Mouse (Mus musculus) lung, postnatal 14 days (tissue): Measurements from ENCODE around the gene Art4.
A peak's percentile ranks its signal among the peaks of the same experiment; 100 is the strongest.

ENCODE experiments used
- DNase-seq: peaks from one replicate; pipeline ENCODE4 v3.0.0; 2021

Art4 gene

DNA sequence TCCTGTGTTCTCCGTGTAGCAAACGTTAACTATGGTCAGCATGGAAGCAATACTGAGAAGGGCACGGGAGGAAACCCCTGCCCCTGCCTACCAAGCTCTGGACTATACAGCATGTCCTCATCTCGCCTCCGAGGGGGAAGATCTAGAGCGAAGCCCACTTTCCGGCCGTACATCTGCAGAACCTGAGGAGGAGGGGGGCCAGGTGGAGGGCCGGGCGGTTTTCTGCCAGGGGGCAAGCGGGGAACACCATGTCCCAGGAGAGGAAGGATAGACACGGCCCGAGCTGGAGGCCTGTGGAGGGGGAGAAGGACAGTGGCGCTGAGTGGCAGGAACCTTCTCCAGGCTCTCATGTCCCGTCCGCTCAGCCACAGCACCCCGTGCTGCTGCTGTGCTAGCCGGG, 36.4 kb downstream of the Art4 start:
- no peak for DNase-seq

DNA sequence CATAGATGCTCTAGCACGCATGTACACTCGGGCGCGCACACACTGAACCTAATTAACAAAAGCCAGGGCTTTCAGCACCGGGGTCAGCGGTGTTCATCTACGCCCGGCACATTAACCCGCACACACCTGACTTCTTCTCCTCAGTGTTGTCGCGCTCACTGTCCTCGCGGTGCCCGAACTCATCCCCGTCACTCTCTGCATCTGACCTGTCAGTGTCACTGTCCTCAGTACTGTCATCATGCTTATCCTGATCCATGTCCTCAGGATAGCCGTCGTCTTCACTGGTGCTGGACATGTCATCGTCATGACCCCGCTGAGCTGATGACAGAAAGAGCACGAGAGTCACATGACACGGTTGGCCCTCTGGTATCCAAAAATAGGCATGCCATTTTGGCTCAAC, 37.2 kb downstream of the Art4 start:
- no peak for DNase-seq

DNA sequence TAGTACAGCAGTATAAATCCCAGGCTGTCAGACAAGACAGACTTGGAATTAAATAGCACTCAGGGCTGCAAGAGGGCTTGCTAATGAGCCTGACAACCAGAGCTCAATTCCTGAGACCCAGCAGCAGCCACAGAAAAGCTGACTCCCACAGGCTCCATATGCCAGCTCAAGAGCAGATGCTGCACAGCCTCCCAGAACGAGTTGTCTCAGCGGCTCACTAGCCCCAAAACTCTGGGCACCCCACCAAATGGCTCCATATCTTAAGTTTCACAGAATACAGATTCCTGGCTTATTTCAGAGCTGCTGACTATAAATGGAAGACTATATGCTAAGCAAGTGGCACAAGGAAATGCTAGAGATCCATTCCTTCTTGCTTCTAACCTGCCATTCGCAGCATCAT, 40.0 kb downstream of the Art4 start:
- DNase-seq = no peak

DNA sequence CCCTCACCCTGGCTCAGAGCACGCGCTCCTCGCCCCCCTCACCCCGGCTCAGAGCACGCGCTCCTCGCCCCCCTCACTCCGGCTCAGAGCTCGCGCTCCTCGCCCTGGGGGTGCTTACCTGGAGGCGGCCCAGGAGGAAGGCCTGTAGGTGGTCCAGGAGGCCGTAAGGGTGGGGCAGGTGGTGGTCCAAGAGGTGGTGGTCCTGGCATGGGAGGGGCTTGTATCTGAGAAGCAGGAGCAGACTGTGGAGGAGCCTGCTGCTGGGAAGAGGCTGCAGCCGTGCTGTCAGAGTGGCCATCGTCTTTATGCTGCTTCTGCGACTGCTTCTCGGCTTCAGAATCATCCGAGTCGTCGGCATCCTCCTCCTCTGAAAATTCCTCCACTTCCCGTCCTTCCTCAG, 40.7 kb downstream of the Art4 start:
- no peak for DNase-seq

DNA sequence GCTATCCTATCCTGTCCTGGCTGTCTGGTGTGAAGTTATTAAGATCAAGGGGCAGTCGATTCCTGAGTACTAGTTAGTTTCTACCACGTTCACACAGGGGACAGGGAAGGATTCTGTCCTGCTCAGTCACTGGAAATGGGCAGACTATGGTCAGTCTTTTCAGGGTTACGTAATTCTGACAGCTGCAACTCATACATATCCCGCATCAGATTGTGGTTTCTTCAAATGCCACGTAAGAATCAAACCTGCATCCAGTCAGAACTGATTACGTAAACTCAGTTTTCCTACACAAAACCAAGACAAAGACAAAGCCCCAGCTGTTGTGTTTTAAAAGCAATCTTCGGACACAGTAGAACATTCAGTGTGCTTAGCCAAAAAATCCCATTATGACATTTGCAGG, 42.2 kb downstream of the Art4 start:
- no peak for DNase-seq

DNA sequence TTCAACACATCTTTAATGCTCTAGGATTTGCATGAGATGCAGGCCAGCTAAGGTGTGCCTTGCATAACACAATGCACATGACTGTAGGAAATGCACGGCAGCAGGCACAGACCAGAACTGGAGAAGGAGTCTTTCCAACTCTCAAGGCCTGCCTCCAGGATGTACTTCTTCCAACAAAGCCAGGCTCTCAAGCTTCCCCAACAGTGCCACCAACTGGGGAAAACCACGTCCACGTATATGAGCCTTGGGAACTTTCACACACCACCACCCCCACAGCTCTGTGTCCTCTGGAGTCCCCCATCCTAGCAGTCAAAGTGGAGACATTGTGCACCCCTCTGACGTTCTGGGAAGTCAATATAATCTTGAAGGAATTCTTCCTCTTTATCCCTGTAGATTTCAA, 44.4 kb downstream of the Art4 start:
- DNase-seq = peak; percentile 36

DNA sequence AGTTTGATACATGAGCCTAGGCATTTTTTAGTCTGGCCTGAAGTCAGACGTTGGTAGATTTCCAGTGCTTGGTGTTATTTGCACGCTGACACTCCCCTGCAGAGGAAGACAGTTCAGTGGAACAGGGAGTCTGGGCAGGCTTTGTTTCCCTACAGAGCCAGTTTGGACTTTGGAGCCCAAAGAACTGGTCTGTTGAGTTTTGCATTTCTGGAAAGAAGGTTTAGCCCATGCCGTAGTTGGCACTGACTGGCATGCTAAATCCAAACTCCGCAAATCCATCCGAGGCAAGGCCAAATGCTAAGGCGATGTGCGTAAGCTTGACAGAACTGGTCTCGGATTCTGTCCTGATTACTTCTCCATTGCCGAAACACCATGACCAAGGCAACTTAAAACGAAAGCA, 46.3 kb downstream of the Art4 start:
- no peak for DNase-seq

DNA sequence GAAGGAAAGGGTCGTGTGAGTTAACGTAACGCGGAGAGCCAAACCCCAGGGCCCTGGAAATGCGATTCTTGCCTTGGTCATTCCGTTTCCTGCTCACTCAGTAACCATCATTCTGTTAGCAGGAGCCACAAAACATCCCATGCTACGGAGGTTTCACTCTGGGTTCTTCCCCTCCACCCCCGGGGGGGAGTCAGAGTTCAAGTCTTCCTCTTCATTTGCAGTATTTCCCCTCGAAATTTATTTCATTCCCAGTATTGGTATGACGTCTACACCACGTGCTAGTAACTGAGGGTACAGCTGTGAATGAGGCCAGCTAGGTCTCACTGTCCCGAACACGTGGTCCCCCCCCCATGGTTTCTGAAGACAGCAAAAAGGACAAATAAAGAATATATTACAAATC, 47.9 kb downstream of the Art4 start:
- no peak for DNase-seq

DNA sequence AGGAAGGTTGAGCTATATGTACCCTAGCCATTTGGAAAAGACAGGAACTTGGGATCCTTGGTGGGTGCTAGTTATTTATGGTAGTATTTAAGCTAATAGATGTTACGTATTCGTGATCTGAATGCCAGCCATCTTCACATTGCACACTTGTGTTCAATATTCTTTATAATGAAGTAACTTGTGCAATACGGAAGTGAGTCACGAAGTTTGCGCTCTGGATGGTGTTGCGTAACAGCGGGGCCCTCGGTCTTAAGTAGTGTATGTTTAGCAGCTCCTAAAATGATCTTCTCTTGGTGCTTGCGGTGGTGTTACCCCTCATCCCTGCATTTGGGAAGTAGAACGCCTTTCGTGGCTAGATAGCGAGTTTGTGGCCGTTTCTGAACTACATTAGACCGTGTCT, 48.5 kb downstream of the Art4 start:
- DNase-seq = peak; percentile 73

DNA sequence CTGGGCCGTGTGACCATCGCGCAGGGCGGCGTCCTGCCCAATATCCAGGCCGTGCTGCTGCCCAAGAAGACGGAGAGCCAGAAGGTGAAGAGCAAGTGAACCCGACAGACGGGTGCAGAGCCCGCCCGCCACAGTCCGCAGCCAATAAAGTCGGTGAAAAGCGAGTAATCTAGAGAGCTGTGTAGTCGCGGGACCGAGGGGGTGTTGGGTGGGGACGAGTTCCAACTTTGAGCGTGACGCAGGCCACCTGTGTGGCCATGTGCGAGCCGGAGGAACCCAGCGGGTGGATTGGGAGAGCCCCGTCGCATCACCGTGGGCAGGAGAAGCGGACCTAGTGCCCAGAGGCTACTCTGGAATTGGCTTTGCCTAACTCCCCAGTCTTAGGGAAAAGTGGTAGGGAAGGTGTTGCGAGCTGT, 48.9 kb downstream of the Art4 start:
- DNase-seq = peak; percentile 34

DNA sequence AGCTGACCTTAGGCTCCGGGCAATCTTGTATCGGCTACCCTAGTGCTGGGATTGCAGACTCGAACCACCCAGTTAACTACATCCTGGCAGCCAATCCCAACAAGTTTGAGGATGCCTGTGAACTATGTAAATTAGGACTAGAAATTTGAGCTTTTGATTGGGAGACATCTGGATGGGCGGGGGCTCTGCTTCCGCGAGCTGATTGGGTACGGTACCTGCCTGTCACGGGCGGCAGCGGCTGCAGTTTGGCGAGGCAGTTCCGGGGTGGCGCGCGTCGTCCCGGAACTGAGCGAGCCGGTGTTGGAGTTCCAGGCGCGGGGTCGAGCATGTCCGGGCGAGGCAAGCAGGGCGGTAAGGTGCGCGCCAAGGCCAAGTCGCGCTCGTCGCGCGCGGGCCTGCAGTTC, 49.5 kb downstream of the Art4 start, which contains the start of gene H2afj:
TSS of gene H2afj (plus strand) at position 231 of the 404 bp plus-strand sequence.
- DNase-seq = peak; percentile 98

DNA sequence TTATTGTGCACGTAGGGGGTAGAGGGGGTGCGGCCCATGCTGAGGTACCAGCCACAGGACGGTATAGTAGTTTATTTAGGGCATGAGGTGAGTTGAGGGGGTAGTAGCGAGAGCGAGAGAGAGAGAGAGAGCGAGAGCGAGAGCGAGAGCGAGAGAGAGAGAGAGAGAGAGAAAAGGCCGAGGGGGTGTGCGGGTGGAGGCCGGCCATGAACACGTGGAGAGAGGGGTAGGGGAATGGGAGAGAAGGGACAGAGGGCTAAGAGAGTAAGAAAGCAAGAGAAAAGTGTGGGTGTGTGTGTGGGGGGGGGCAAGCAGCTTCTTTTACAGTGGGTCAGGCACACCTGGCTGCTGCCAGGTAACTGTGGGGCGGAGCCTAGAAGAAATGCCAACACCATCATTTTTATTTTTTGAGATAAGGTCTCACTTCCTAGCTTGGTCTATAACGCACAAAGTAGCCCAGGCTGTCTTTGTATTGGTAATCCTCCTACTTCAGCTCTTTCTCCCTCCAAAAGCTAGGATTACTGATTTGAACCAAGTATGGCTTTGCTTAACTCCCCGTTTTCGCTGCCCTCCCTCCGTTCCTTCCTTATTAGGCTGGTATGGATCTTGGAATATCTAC, 50.0 kb downstream of the Art4 start:
- DNase-seq = no peak

DNA sequence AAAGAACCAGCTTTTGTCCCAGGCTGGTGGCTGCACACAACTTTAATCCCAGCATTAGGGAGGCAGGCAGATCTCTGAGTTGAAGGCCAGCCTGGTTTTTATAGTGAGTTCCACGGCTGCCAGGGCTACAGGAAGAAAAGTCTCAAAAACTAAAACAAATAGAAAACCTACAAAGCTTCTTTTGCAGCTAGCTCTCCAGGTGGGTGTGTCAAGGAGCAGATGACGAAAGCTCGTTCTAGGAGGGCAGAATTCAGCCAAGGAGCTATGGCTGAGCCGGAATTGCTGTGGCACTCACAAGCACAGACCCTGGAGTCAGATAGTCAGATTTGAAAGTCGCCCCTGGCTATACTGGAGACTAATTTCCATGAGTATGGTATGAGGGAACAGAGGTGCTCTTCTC, 50.7 kb downstream of the Art4 start:
- peak; percentile 49 for DNase-seq

DNA sequence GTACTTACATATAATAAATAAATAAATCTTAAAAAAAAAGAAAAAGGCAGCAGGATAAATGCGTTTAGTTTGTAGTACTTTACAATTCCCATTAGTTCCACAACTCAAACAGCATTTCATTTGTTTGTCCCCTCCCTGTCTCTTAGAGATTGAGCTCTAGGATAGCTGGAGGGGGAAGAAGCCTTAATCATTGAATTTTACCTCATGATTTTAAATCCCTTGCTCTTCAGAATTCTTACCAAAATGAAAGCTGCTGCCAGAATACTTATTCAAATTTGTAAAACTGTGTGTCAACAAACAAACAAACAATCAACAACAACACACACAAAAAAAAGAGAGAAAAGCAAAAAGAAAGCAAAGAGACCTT, 52.1 kb downstream of the Art4 start:
- no peak for DNase-seq

DNA sequence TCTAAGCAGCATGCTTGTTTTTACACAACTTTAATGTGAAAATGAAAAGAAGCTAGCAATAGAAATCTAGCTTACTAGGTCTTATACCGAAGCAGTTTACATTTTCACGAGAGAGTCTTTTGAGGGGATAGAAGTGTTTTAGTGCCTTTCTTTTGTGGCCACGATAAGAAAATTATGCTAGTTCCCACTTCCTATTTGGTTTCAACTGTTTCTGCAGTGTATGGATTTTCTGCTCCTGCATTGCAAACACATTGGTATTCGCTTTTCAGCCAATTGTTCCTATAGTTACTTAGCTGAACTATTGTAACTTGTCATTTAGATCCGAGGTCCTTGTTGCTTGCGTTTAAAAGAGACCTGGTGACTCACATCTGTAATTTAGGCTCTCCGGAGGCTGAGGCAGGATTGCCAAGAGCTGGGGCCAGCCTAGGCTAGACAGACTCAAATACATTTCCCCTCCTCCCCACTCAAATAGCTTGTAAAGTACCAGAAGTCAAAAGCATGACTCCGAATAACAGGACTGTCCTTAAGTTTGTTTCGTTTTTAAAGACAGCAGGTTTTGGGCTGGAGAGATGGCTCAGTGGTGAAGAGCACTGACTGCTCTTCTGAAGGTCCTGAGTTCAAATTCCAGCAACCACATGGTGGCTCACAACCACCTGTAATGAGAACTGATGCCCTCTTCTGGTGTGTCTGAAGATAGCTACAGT, 52.7 kb downstream of the Art4 start:
- no peak for DNase-seq

DNA sequence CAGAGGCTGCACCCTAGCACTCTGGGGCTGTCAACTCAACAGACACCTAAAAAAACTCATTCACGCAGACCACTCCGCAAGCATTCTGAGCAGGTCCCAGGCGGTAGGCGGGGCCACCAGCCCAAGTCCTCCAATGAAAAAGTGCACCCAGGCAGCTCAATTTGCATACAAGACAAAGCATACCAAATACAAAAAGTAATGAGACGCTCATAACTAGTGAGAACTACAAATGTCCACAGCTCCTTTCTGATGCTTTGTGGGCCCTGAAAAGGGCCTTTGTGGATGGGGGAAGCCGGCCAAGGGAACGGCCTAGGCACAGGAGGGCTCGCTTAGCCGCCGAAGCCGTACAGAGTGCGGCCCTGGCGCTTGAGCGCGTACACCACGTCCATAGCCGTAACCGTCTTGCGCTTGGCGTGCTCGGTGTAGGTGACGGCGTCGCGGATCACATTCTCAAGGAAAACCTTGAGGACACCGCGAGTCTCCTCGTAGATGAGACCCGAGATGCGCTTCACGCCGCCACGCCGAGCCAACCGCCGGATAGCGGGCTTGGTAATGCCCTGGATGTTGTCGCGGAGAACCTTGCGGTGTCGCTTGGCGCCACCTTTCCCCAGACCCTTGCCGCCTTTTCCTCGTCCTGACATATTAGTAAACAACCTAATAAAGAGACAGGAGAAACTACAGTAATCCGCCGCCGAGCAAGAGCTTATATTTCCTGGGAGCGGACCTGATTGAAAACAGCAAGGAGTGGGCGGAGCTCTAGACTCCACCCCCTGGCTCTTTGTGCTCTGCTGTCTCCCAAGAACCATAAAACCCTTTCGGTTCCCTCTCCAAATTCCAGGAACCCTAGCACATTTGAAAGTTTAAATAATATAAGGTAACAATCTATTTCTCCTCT, 53.5 kb downstream of the Art4 start, which contains the start of gene Hist4h4:
TSS of gene Hist4h4 (minus strand) at position 677 of the 895 bp plus-strand sequence.
- DNase-seq = peak; percentile 98

DNA sequence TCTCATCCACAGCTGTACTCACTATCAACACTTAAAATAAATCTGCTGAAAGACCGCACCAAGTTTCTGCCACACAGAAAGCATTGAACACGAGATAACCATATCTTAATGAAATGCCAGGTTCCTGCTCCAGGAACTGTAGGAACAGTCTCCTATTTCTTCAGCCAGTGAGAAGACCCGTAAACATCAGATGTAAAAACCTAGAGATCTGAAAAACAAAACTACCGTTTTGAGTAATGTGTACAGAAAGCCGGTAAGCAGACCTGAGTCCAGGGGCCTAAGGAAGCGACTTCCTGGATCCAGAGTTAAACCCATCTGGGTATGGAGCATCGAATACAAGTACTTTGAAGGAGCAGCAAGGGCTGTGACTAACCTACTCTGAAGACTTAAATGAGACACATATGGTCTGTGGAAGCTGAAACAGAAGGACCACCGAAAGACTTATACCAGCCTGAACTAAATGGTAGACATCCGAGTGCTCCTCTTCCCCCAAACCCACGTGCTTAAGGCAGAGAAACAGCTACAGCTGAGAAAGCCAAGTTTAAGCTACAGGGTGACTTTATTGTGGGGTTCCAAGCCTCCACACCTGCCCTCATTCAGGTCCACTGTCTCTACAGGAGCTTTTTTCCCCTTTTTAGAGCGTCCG, 54.3 kb downstream of the Art4 start:
- DNase-seq = no peak

DNA sequence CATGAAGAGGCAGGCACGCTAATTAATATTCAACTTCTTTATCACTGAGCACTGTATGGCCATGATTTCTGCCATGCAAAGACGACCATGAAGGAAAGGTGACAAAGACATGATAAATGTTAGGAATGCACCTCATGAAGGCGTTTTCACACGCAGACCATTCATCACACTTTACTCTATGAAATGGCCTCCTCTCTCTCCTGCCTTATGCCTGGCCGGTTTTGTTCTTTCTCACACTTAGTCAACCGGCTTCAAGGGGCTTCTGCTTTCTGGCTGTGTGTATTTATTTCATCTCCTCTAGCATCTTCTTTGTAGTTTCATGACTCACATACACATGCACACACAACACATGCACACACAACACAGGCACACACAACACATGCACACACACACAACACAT, 56.3 kb downstream of the Art4 start:
- no peak for DNase-seq

DNA sequence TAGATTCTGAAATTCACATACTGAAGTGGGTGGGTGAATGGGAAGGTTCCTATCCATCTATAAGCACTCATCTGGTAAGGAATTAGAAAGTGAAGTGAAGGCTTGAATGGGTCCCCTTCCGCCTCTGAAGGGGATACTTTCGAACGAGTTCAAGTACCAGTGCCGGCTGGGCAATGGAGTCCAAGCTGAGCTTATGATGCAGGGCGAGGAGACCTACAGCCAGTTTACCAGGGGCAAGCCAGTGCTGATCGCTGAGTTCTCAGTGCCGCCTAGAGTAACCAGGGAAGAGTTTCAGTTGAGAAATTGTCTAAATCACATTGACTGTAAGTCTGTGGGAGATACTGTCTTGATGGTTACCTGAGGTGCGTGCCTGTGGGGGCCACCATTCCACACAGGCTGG, 56.8 kb downstream of the Art4 start:
- no peak for DNase-seq
